Mouse (Mus musculus): ENCODE data around the gene Ppp1r9b.

- no peak for TF ChIP-seq POLR2A (IDR thresholded peaks at IDR 0.05; ENCODE audit: insufficient read length, low read depth)
- TF ChIP-seq USF1 (IDR thresholded peaks at IDR 0.05; ENCODE audit: low read depth): no peak
- no peak for TF ChIP-seq TCF12 (IDR thresholded peaks at IDR 0.05; ENCODE audit: insufficient read depth, poor library complexity, severe bottlenecking)
- no peak for TF ChIP-seq MYOD1 (IDR thresholded peaks at IDR 0.05; ENCODE audit: control insufficient read depth in 1 of 3, insufficient read length in 2 of 3, low read depth in 2 of 3)
- no peak for TF ChIP-seq E2F4 (IDR thresholded peaks at IDR 0.05; ENCODE audit: insufficient read depth)
Observed at GRCm38 (mm10) chr11:94968187-94968586, 22.6 kb upstream of the Ppp1r9b start.
